Mouse (Mus musculus) midbrain, embryonic 14.5 days (tissue): ENCODE data around the gene Vps37c. TPM values are rescaled to one million over a fixed set of nuclear protein-coding genes. Genes with fewer than 3 reads are reported as not detected.

Experiments used
- ATAC-seq: fragments of 200-750 bp; cut with Nextera tagmentation; 2 replicates; pipeline ENCODE4 v1.8.0; 2017; ENCODE audit warnings: moderate number of reproducible peaks, moderate library complexity; ENCODE audit not compliant: low FRiP score, low TSS enrichment
- DNase-seq: peaks from one replicate; pipeline ENCODE4 v3.0.0-alpha.2; 2015
- H3K27ac ChIP-seq: fragments of 300-500 bp; sonication (generic); replicated peaks from 2 replicates; pipeline ENCODE4 v1.5.1; 2014; ENCODE audit warnings: mild to moderate bottlenecking, low read depth, low read length, moderate library complexity
- H3K27me3 ChIP-seq: fragments of 300-500 bp; sonication (generic); 2 replicates; pipeline ENCODE4 v1.6.1; 2014; ENCODE audit warnings: low read length, control low read depth, mixed read lengths; ENCODE audit not compliant: control insufficient read depth, insufficient read depth
- H3K36me3 ChIP-seq: fragments of 300-500 bp; sonication (generic); 2 replicates; pipeline ENCODE4 v1.6.1; 2014; ENCODE audit warnings: low read length, control low read depth; ENCODE audit not compliant: control insufficient read depth, insufficient read depth
- H3K4me1 ChIP-seq: fragments of 300-500 bp; sonication (generic); 2 replicates; pipeline ENCODE4 v1.6.1; 2014; ENCODE audit warnings: mild to moderate bottlenecking, antibody characterized with exemption, low read length, control low read depth; ENCODE audit not compliant: control insufficient read depth, insufficient read depth
- H3K4me2 ChIP-seq: fragments of 300-500 bp; sonication (generic); 2 replicates; pipeline ENCODE4 v1.6.1; 2014; ENCODE audit warnings: mild to moderate bottlenecking, low read length, moderate library complexity
- H3K4me3 ChIP-seq: fragments of 300-500 bp; sonication (generic); replicated peaks from 2 replicates; pipeline ENCODE4 v1.5.1; 2014; ENCODE audit warnings: low read depth, low read length
- H3K9ac ChIP-seq: fragments of 300-500 bp; sonication (generic); replicated peaks from 2 replicates; pipeline ENCODE4 v1.6.1; 2014; ENCODE audit warnings: mild to moderate bottlenecking, low read length, moderate library complexity
- H3K9me3 ChIP-seq: fragments of 300-500 bp; sonication (generic); 2 replicates; pipeline ENCODE4 v1.6.1; 2016; ENCODE audit warnings: low read length, control low read depth, mixed read lengths; ENCODE audit not compliant: control insufficient read depth
- WGBS: fragments of 180-500 bp; shearing (Covaris S2); extraction: QIAGEN DNeasy Blood & Tissue Kit; methylation state at CpG from one replicate; pipeline ENCODE4 v1.1.7; 2014; 5-methylcytosine and 5-hydroxymethylcytosine counted together
- polyA plus RNA-seq: library from polyadenylated mRNA; unstranded; fragments of >200 nt; fragmentation: Nextera tagmentation; extraction: Ambion mirVana; gene quantifications from 2 replicates; pipeline ENCODE4 v1.2.1, GENCODE M21; 2014

The Vps37c gene
- polyA plus RNA-seq, 1 experiment from 2014 or later: 32.1 TPM

DNA sequence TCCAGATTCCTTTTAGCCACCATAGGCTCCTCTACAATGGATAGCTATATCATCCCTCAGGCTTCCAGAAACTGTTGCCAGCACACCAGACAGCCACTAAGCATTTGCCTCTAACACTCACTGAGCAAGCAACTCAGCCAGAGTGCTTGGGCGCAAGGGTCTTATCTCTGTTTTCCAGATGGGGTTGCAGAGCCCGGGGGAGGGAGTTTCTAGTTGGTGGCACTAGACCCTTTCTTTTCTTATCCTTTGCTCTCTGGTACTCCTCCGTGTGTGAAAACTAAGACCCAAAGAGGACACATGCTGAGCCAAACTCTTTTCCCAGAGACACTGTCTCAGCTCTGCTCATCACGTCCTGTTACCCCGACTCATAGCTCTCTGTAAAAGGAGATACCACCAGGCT is 27.2 kb upstream of the Vps37c start:
- no peak overlapping the region for H3K27ac ChIP-seq
- WGBS: 72% methylated on average over 5 of the region's 5 CpGs
- H3K27me3 ChIP-seq: no peaks in the 10 kb centered on the region
- DNase-seq (no peak), ATAC-seq (no peak)
- no peaks in the 10 kb centered on the region for H3K36me3 ChIP-seq
- no peaks in the 10 kb centered on the region for H3K4me1 ChIP-seq
- no peak overlapping the region for H3K9ac ChIP-seq
- no peaks in the 10 kb centered on the region for H3K9me3 ChIP-seq
- H3K4me3 ChIP-seq: no peak overlapping the region
- no peak overlapping the region for H3K4me2 ChIP-seq

DNA sequence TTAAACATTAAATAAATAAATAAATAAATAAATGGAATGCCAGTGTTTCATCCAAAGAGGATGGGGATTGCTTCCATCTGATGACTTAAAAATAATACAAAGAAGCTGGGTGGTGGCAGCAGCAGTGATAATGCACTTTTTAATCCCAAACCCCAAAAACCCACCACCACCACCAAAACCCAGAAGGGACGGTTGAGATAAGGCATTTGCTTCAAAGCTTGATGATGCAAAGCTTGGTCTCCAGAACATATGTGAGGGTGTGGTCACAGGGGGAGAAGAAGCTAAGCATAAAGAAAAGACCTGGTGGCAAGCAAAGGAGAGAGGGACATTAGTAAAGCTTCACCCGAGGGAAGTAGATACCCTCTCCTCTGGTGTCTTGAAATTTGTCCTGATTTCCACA is 26.6 kb upstream of the Vps37c start:
- Histone ChIP-seq H3K4me3 (no peak overlapping the region), H3K4me2 (no peak overlapping the region), H3K36me3 (no peaks in the 10 kb centered on the region), H3K27me3 (no peaks in the 10 kb centered on the region), H3K9ac (no peak overlapping the region), H3K9me3 (no peaks in the 10 kb centered on the region), H3K4me1 (no peaks in the 10 kb centered on the region), H3K27ac (no peak overlapping the region)
- ATAC-seq (no peak), DNase-seq (no peak)
- WGBS: 92% methylated on average over 2 of the region's 2 CpGs

DNA sequence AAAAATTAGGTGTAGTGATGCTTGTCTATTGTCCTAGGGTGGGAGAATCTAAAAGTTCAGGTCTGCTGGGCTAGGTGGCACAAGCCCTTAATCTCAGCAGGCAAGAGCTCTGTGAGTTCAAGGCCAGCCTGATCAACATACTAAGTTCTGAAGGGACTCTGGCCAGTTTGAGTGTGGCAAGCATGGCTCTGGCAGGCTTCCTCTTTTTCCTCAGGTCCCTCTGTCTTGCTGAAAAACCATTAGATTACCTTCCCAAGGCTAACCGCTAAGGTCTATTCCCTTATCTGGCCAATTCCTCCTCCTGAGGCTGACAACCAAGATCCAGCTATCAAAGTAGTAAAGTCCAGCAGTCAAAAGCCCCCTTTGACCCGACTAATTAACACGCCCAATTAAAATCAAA is 25.9 kb upstream of the Vps37c start:
- WGBS: 88% methylated on average over 3 of the region's 3 CpGs

DNA sequence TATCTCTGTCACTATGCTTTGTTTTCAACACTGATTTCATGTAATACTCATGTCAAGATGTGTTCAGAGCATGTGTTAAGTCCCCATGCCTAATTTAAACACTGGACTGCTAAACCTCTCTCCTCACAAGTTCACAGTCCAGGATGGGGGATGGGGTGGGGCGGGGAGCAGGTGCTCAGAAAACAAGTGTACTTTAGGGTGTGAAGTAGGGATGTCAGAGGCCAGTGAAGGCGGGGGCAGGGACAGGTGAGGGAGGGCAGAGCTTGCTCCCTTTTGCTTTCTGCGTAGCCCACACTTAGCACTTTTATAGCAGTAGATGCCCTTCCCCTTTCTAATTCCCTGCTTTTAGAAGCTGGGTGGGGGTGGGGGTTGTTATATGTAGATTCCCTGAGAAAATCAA is 23.4 kb upstream of the Vps37c start:
- ATAC-seq: no peak
- Histone ChIP-seq H3K4me1 (no peaks in the 10 kb centered on the region), H3K9ac (no peak overlapping the region), H3K27me3 (no peaks in the 10 kb centered on the region), H3K9me3 (no peaks in the 10 kb centered on the region), H3K4me2 (no peak overlapping the region), H3K27ac (no peak overlapping the region), H3K4me3 (no peak overlapping the region), H3K36me3 (no peaks in the 10 kb centered on the region)
- 67% methylated on average over 3 of the region's 3 CpGs for WGBS
- DNase-seq: no peak

More for the DNA sequence above, 25.9 kb upstream of the Vps37c start:
- no peaks in the 10 kb centered on the region for H3K36me3 ChIP-seq
- no peak overlapping the region for H3K9ac ChIP-seq
- no peak overlapping the region for H3K27ac ChIP-seq
- H3K4me2 ChIP-seq: no peak overlapping the region
- H3K27me3 ChIP-seq: no peaks in the 10 kb centered on the region
- no peak overlapping the region for H3K4me3 ChIP-seq
- no peaks in the 10 kb centered on the region for H3K4me1 ChIP-seq
- ATAC-seq (no peak), DNase-seq (no peak)
- no peaks in the 10 kb centered on the region for H3K9me3 ChIP-seq

DNA sequence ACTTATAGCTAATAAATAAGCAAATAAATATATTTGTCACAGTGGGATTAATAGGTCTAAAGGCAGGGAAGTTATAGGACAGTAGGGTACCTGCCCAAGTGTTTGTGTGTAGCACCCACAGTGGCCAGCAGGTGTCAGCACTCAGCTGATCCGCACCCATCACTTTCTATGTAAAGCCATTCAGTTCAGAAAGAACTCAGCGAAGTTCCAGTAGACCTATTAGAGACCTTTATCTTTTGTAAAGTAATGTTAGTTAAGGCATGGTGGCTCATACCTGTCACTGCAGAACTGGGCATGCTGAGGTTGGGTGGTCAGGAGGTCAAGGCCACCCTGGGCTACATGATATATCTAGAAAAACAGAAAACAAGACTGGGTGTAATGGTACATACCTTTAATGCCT is 23.0 kb upstream of the Vps37c start:
- Histone ChIP-seq H3K9ac (no peak overlapping the region), H3K4me1 (no peaks in the 10 kb centered on the region), H3K4me2 (no peak overlapping the region), H3K9me3 (no peaks in the 10 kb centered on the region), H3K36me3 (no peaks in the 10 kb centered on the region), H3K27me3 (no peaks in the 10 kb centered on the region), H3K4me3 (no peak overlapping the region), H3K27ac (no peak overlapping the region)
- DNase-seq (peak; percentile 85), ATAC-seq (0 out of 2 replicates have a peak, but pooled peaks have one; percentile 55)
- 12% methylated on average over 2 of the region's 2 CpGs for WGBS

DNA sequence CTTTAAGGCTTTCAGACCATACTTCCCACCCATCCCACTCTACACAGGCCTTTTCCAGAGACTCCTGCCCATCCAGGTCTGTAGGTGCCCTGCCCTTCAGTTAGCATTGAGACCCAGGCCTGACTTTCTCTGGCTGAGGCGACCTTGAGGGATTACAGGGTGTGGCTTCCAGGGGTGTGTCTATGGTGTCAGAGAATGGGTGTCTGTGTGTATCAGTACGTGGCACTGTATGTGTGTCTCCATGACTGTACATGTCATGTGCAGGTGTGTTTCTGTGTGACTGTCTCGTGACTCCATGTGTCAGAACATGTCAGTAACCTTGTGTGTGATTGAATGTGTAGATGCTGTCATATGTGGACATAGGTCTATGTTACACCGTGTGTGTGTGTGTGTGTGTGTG is 17.2 kb upstream of the Vps37c start:
- no peak overlapping the region for H3K27ac ChIP-seq
- H3K27me3 ChIP-seq: no peaks in the 10 kb centered on the region
- DNase-seq (no peak), ATAC-seq (no peak)
- H3K9me3 ChIP-seq: no peaks in the 10 kb centered on the region
- no peak overlapping the region for H3K4me2 ChIP-seq
- no peaks in the 10 kb centered on the region for H3K4me1 ChIP-seq
- H3K36me3 ChIP-seq: no peaks in the 10 kb centered on the region
- H3K4me3 ChIP-seq: no peak overlapping the region
- WGBS: 87% methylated on average over 4 of the region's 4 CpGs
- no peak overlapping the region for H3K9ac ChIP-seq

DNA sequence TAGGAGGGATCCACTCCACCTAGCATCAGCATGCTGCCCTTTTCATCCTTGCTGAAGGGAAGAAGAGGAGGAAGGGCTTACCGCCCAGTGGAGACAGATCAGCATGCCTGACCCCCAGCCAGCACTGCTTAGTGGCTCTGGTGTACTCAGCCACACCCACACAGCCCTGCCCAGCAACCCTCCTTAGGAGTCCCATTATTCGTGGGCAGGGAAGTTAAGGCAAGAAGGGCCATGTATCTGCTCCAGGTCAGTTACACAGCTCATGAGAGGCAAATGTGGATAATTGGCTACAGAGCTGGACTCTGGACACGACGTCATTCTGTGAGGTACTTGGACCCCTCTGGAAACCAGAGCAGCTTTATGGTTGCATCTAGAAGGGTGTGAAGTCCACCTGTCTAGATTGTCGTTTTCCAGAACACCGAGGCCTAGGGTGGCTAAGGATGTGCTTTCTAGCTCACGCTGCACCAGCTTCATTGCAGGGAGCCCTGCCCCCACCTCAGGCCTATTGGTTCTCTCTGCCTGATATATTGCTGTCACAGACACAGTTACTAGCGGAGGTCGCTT is 16.6 kb upstream of the Vps37c start:
- DNase-seq: no peak
- no peak for ATAC-seq
- Histone ChIP-seq H3K9me3 (no peaks in the 10 kb centered on the region), H3K4me1 (no peaks in the 10 kb centered on the region), H3K4me2 (no peak overlapping the region), H3K9ac (no peak overlapping the region), H3K36me3 (no peaks in the 10 kb centered on the region), H3K4me3 (no peak overlapping the region), H3K27ac (no peak overlapping the region), H3K27me3 (no peaks in the 10 kb centered on the region)
- 74% methylated on average over 9 of the region's 9 CpGs for WGBS

DNA sequence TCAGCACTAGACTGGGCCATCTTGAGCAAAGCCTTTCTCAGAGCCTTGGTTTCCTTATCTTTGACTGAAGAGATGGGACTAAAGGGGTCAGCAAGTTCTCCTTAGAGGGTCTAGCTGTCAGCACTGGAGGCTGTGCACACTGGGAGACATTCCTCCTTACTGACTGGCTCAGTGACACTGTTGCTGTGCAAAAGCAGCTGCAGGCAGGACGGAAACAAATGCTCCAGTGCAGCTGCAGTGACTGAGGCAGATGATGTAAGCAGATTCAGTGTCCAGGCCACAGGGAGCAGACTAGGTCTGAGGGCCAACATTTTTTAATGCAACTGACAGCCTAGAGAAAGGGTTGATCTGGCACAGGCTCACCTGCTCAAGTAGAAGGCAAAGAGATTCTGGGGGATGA is 15.3 kb upstream of the Vps37c start:
- Histone ChIP-seq H3K9ac (no peak overlapping the region), H3K27me3 (no peaks in the 10 kb centered on the region), H3K36me3 (no peaks in the 10 kb centered on the region), H3K4me2 (no peak overlapping the region), H3K27ac (no peak overlapping the region), H3K4me3 (no peak overlapping the region), H3K9me3 (no peaks in the 10 kb centered on the region), H3K4me1 (no peaks in the 10 kb centered on the region)
- ATAC-seq (no peak), DNase-seq (no peak)
- 64% methylated on average over 1 of the region's 1 CpGs for WGBS

DNA sequence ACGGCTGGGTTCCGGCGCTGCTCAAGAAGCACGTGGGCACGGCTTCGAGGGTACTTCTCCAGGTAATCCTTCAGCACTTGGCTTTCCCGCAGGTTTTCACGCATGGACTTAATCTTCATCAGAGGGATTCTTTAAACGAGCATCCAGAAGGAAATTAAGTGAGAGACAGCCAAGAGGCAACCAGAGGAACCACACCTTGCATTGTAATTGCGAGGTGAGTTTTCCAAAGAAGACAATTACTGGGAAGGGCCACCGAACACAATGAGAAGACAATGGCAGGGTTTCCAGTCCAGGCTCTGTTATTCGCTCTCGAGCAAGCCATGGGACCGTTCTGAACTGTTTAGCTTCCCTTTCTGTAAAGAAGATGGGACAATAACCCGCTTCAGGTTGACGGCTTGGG is 11.9 kb upstream of the Vps37c start:
- no peaks in the 10 kb centered on the region for H3K36me3 ChIP-seq
- WGBS: 84% methylated on average over 16 of the region's 16 CpGs
- no peaks in the 10 kb centered on the region for H3K9me3 ChIP-seq
- no peak overlapping the region for H3K27ac ChIP-seq
- H3K27me3 ChIP-seq: no peaks in the 10 kb centered on the region
- H3K4me3 ChIP-seq: no peak overlapping the region
- ATAC-seq: no peak
- DNase-seq: no peak
- H3K4me1 ChIP-seq: no peaks in the 10 kb centered on the region
- H3K9ac ChIP-seq: no peak overlapping the region
- H3K4me2 ChIP-seq: no peak overlapping the region
